Mouse (Mus musculus): Measurements from ENCODE around the gene Nufip1. TPM values are rescaled to one million over a fixed set of nuclear protein-coding genes. Genes with fewer than 3 reads are reported as not detected.

The Nufip1 gene
- polyA plus RNA-seq, 2 experiments = 9.9 to 13.8 TPM

- TF ChIP-seq POLR2A (IDR thresholded peaks at IDR 0.05; ENCODE audit: borderline replicate concordance, extremely low read depth, insufficient read depth, insufficient read length) = no peak
- no peaks in the 10 kb centered on the region for H3K4me1 ChIP-seq (ENCODE audit: control insufficient read depth, insufficient read depth, low read length)
- no peak for DNase-seq (ENCODE audit: low spot score)
- H3K36me3 ChIP-seq (ENCODE audit: control insufficient read depth, insufficient read depth, low read length) = peaks cover 3% of the 10 kb centered on the region
- 81% methylated on average over 13 of the region's 13 CpGs for WGBS
- no peak for ATAC-seq (ENCODE audit: low FRiP score, low read depth)
- no peak overlapping the region for H3K4me3 ChIP-seq (replicated peaks; ENCODE audit: low read length)
- H3K4me2 ChIP-seq (replicated peaks; ENCODE audit: low read depth, low read length, severe bottlenecking) = no peak overlapping the region
- no peak overlapping the region for H3K27ac ChIP-seq (replicated peaks; ENCODE audit: low read depth, low read length)
- no peaks in the 10 kb centered on the region for H3K27me3 ChIP-seq (ENCODE audit: control insufficient read depth, insufficient read depth, low read length)
- no peaks in the 10 kb centered on the region for H3K9me3 ChIP-seq (ENCODE audit: control insufficient read depth, low read length)
- no peak overlapping the region for H3K9ac ChIP-seq (ENCODE audit: low read depth, low read length, severe bottlenecking)
Observed at GRCm38 (mm10) chr14:76082086-76082636, 28.5 kb upstream of the Nufip1 start.

DNA sequence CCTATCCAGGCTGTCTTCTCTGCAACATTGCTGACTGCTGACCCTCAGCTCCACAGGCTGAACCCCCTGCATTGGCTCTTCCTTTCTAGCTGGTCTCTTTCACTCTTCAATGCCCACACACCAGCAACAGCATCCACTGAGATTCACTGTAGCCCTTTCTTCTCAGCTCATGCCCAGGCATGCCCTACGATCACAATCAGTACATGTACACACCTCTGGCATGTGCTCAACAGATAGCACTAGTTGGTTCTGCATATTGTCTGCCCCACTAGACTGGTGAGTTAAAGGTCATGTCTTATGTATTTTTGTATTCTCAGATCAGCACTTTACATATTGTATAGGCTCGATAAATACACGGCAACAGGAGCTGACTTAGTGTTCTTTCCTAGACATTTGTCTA is 26.5 kb upstream of the Nufip1 start:
- Histone ChIP-seq H3K9ac (ENCODE audit: low read depth, low read length, severe bottlenecking) (no peak overlapping the region), H3K9me3 (ENCODE audit: control insufficient read depth, low read length) (no peaks in the 10 kb centered on the region), H3K36me3 (ENCODE audit: control insufficient read depth, insufficient read depth, low read length) (peaks cover 4% of the 10 kb centered on the region), H3K4me2 (replicated peaks; ENCODE audit: low read depth, low read length, severe bottlenecking) (no peak overlapping the region), H3K4me1 (ENCODE audit: control insufficient read depth, insufficient read depth, low read length) (no peaks in the 10 kb centered on the region), H3K27me3 (ENCODE audit: control insufficient read depth, insufficient read depth, low read length) (no peaks in the 10 kb centered on the region), H3K4me3 (replicated peaks; ENCODE audit: low read length) (no peak overlapping the region), H3K27ac (replicated peaks; ENCODE audit: low read depth, low read length) (no peak overlapping the region)
- ATAC-seq (ENCODE audit: low FRiP score, low read depth) (no peak), DNase-seq (ENCODE audit: low spot score) (no peak)
- no peak for TF ChIP-seq POLR2A (IDR thresholded peaks at IDR 0.05; ENCODE audit: borderline replicate concordance, extremely low read depth, insufficient read depth, insufficient read length)
- 81% methylated on average over 3 of the region's 3 CpGs for WGBS

- DNase-seq (ENCODE audit: low spot score) (no peak), ATAC-seq (ENCODE audit: low FRiP score, low read depth) (no peak)
- no peaks in the 10 kb centered on the region for H3K4me1 ChIP-seq (ENCODE audit: control insufficient read depth, insufficient read depth, low read length)
- no peak overlapping the region for H3K4me3 ChIP-seq (replicated peaks; ENCODE audit: low read length)
- peaks cover 77% of the 10 kb centered on the region for H3K36me3 ChIP-seq (ENCODE audit: control insufficient read depth, insufficient read depth, low read length)
- no peak overlapping the region for H3K4me2 ChIP-seq (replicated peaks; ENCODE audit: low read depth, low read length, severe bottlenecking)
- no peaks in the 10 kb centered on the region for H3K9me3 ChIP-seq (ENCODE audit: control insufficient read depth, low read length)
- no peaks in the 10 kb centered on the region for H3K27me3 ChIP-seq (ENCODE audit: control insufficient read depth, insufficient read depth, low read length)
- TF ChIP-seq POLR2A (IDR thresholded peaks at IDR 0.05; ENCODE audit: borderline replicate concordance, extremely low read depth, insufficient read depth, insufficient read length) = no peak
- no peak overlapping the region for H3K9ac ChIP-seq (ENCODE audit: low read depth, low read length, severe bottlenecking)
- 88% methylated on average over 7 of the region's 7 CpGs for WGBS
- H3K27ac ChIP-seq (replicated peaks; ENCODE audit: low read depth, low read length) = no peak overlapping the region
Observed at GRCm38 (mm10) chr14:76097244-76097643, 13.4 kb upstream of the Nufip1 start.

GRCm38 (mm10) chr14:76097815-76098214 is 12.9 kb upstream of the Nufip1 start:
- WGBS = 92% methylated on average over 5 of the region's 5 CpGs
- Histone ChIP-seq H3K36me3 (ENCODE audit: control insufficient read depth, insufficient read depth, low read length) (peaks cover 71% of the 10 kb centered on the region), H3K4me2 (replicated peaks; ENCODE audit: low read depth, low read length, severe bottlenecking) (no peak overlapping the region), H3K9ac (ENCODE audit: low read depth, low read length, severe bottlenecking) (no peak overlapping the region), H3K4me3 (replicated peaks; ENCODE audit: low read length) (no peak overlapping the region), H3K27me3 (ENCODE audit: control insufficient read depth, insufficient read depth, low read length) (no peaks in the 10 kb centered on the region), H3K27ac (replicated peaks; ENCODE audit: low read depth, low read length) (no peak overlapping the region), H3K9me3 (ENCODE audit: control insufficient read depth, low read length) (no peaks in the 10 kb centered on the region), H3K4me1 (ENCODE audit: control insufficient read depth, insufficient read depth, low read length) (no peaks in the 10 kb centered on the region)
- no peak for ATAC-seq (ENCODE audit: low FRiP score, low read depth)
- DNase-seq (ENCODE audit: low spot score) = no peak
- no peak for TF ChIP-seq POLR2A (IDR thresholded peaks at IDR 0.05; ENCODE audit: borderline replicate concordance, extremely low read depth, insufficient read depth, insufficient read length)

DNA sequence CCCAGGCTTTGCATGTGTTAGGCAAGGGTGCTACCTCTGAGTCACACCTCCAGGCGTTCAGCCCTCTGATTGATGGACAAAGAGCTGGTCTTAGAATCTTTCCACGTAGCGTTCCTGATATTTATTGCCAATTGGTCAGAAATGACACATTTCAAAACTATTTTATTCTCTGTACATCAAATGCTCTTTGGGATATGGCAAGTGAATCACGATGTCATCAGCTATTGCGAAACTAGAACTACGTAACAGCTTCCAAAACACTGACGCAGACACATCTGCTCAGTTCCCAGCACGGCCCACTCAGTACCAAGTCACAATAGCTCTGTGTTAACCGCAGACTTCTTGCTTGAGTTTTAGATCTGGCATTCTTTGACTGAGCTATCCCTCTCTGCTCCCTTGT is 11.1 kb upstream of the Nufip1 start:
- Histone ChIP-seq H3K4me1 (ENCODE audit: control insufficient read depth, insufficient read depth, low read length) (no peaks in the 10 kb centered on the region), H3K36me3 (ENCODE audit: control insufficient read depth, insufficient read depth, low read length) (peaks cover 72% of the 10 kb centered on the region), H3K9me3 (ENCODE audit: control insufficient read depth, low read length) (no peaks in the 10 kb centered on the region), H3K27me3 (ENCODE audit: control insufficient read depth, insufficient read depth, low read length) (no peaks in the 10 kb centered on the region), H3K27ac (replicated peaks; ENCODE audit: low read depth, low read length) (no peak overlapping the region), H3K4me3 (replicated peaks; ENCODE audit: low read length) (no peak overlapping the region), H3K9ac (ENCODE audit: low read depth, low read length, severe bottlenecking) (no peak overlapping the region), H3K4me2 (replicated peaks; ENCODE audit: low read depth, low read length, severe bottlenecking) (no peak overlapping the region)
- DNase-seq (ENCODE audit: low spot score) = no peak
- TF ChIP-seq POLR2A (IDR thresholded peaks at IDR 0.05; ENCODE audit: borderline replicate concordance, extremely low read depth, insufficient read depth, insufficient read length) = no peak
- no peak for ATAC-seq (ENCODE audit: low FRiP score, low read depth)
- 94% methylated on average over 9 of the region's 9 CpGs for WGBS

DNA sequence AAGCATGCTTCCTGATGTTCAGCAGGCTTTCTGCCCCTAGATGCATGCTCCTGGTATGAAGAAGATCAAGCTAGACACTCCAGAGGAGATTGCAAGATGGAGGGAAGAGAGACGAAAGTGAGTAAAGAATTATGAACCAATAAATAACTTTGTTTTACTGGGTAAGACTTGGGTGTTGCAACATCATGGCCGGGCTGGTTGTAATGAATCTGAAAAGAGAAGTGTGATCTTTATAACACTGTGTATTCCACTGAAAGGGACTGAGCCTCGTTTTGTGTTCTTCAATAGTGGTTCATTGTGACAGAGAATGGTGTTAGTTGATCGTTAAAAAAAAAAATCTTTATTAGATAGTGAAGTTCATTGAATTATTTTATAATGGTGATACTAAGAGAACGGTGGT is 5.1 kb downstream of the Nufip1 start:
- H3K27ac ChIP-seq (replicated peaks; ENCODE audit: low read depth, low read length) = no peak overlapping the region
- no peak overlapping the region for H3K4me2 ChIP-seq (replicated peaks; ENCODE audit: low read depth, low read length, severe bottlenecking)
- no peaks in the 10 kb centered on the region for H3K27me3 ChIP-seq (ENCODE audit: control insufficient read depth, insufficient read depth, low read length)
- H3K4me1 ChIP-seq (ENCODE audit: control insufficient read depth, insufficient read depth, low read length) = 0 out of 2 replicates have a peak, but pooled peaks cover 3% of the 10 kb centered on the region
- H3K9me3 ChIP-seq (ENCODE audit: control insufficient read depth, low read length) = no peaks in the 10 kb centered on the region
- no peak for TF ChIP-seq POLR2A (IDR thresholded peaks at IDR 0.05; ENCODE audit: borderline replicate concordance, extremely low read depth, insufficient read depth, insufficient read length)
- DNase-seq (ENCODE audit: low spot score) = no peak
- H3K36me3 ChIP-seq (ENCODE audit: control insufficient read depth, insufficient read depth, low read length) = peaks cover 48% of the 10 kb centered on the region
- WGBS = 82% methylated on average over 5 of the region's 5 CpGs
- ATAC-seq (ENCODE audit: low FRiP score, low read depth) = no peak
- H3K9ac ChIP-seq (ENCODE audit: low read depth, low read length, severe bottlenecking) = no peak overlapping the region
- H3K4me3 ChIP-seq (replicated peaks; ENCODE audit: low read length) = no peak overlapping the region
